Mouse (Mus musculus) olfactory bulb, adult 2 months (tissue): ENCODE measurements around the gene Colgalt2. TPM values are rescaled to one million over a fixed set of nuclear protein-coding genes. Genes with fewer than 3 reads are reported as not detected.

ENCODE experiments used
- H3K27ac ChIP-seq: fragments of 200-500 bp; 2 replicates; pipeline ENCODE4 v1.5.1; 2012; ENCODE audit warnings: low read depth, low read length; ENCODE audit not compliant: insufficient read depth
- H3K4me1 ChIP-seq: fragments of 200-500 bp; 2 replicates; pipeline ENCODE4 v1.6.1; 2012; ENCODE audit warnings: low read length; ENCODE audit not compliant: control insufficient read depth, insufficient read depth
- H3K4me3 ChIP-seq: fragments of 200-500 bp; 2 replicates; pipeline ENCODE4 v1.5.1; 2012; ENCODE audit warnings: mild to moderate bottlenecking, low read depth, low read length, moderate library complexity; ENCODE audit not compliant: insufficient read depth
- CTCF ChIP-seq: fragments of 200-500 bp; IDR thresholded peaks from 2 replicates; pipeline ENCODE4 v1.5.1; 2012; ENCODE audit warnings: low read depth, mild to moderate bottlenecking, low read length, moderate library complexity; ENCODE audit not compliant: insufficient read depth
- POLR2A ChIP-seq: fragments of 200-500 bp; IDR thresholded peaks from 2 replicates; pipeline ENCODE4 v1.6.1; 2012; ENCODE audit warnings: mild to moderate bottlenecking, low read depth, low read length, moderate library complexity; ENCODE audit not compliant: insufficient read depth
- WGBS: fragments of 180-500 bp; shearing (Covaris S2); methylation state at CpG from one replicate; pipeline ENCODE4 v1.1.7; 2018; 5-methylcytosine and 5-hydroxymethylcytosine counted together
- polyA plus RNA-seq: library from polyadenylated mRNA; stranded (reverse); fragments of >200 nt; gene quantifications from 2 replicates; pipeline ENCODE4 v1.2.4, GENCODE M21; 2012; ENCODE audit warnings: low replicate concordance; ENCODE audit not compliant: missing spikeins, insufficient read depth, insufficient read length

The Colgalt2 gene
- polyA plus RNA-seq, 1 experiment: not detected

- 92% methylated on average over 3 of the region's 3 CpGs for WGBS
- TF ChIP-seq CTCF (no peak), POLR2A (no peak)
- H3K4me3 ChIP-seq: no peak overlapping the region
- H3K27ac ChIP-seq: no peak overlapping the region
- no peaks in the 10 kb centered on the region for H3K4me1 ChIP-seq
Measured at GRCm38 (mm10) chr1:152394137-152394536, 5.5 kb upstream of the Colgalt2 start.

DNA sequence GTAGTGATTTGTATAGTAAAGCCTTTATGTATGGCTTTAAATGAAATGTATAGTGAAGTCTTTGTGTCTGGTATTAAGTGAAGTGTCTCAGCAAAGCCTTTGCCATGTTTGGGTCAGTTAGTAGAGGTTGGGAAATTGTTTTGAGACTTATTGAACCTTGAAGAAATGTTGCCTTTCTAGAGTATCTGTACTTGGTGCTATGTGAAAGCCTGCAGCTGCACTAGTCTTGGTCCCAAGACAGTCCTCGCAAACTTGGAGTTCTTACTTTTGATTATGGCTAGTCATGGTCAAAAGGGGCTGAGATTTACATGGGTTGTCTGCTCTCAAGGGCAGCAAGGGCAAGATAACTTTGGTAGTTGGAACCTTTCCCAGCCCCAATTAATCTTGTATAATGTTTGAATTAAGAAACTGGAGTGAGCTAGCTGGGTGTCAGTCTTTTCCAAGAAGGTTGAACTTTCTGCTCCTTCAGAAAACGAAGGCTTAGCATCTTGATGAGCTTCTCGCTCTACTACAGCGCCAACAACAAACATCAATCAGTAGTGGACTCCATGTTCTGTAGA lies 4.6 kb upstream of the Colgalt2 start:
- Histone ChIP-seq H3K27ac (no peak overlapping the region), H3K4me1 (0 out of 2 replicates have a peak, but pooled peaks cover 3% of the 10 kb centered on the region), H3K4me3 (no peak overlapping the region)
- TF ChIP-seq CTCF (no peak), POLR2A (no peak)
- WGBS: 59% methylated on average over 4 of the region's 4 CpGs

DNA sequence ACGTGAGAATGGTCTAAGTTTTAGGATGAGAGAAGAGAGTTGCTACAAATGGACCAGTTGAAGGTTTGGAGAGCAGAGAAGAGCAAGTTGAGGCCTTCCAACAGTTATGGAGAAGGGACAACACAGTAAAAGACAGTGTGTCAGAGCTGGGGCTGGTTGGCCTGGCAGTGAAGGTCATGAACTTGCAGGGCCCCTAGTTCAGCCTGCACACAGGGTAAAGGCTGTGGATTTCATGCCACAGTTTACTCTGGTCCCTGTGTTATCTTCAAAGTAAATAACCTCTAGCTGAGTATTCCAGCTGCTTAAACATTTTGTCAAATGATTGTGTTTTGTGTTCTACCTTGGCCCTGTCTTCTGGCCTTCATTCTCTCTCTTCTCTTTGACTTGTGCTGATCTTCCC lies 922 bp upstream of the Colgalt2 start:
- TF ChIP-seq POLR2A (no peak), CTCF (no peak)
- peaks cover 11% of the 10 kb centered on the region; the same call in 1 of the 2 replicates for H3K4me1 ChIP-seq
- 89% methylated on average over 1 of the region's 1 CpGs for WGBS
- no peak overlapping the region for H3K27ac ChIP-seq
- no peak overlapping the region for H3K4me3 ChIP-seq

- Histone ChIP-seq H3K4me3 (peak overlapping the region; percentile 79), H3K27ac (peak overlapping the region; percentile 24; the same call in 1 of the 2 replicates), H3K4me1 (peaks cover 11% of the 10 kb centered on the region; the same call in 1 of the 2 replicates)
- 7% methylated on average over 14 of the region's 14 CpGs for WGBS
- no peak for TF ChIP-seq CTCF
- no peak for TF ChIP-seq POLR2A
Measured at GRCm38 (mm10) chr1:152400556-152401540, 1.2 kb downstream of the Colgalt2 start.

GRCm38 (mm10) chr1:152407021-152407946 lies 7.7 kb downstream of the Colgalt2 start:
- no peak for TF ChIP-seq POLR2A
- no peak for TF ChIP-seq CTCF
- no peak overlapping the region for H3K27ac ChIP-seq
- 24% methylated on average over 22 of the region's 22 CpGs for WGBS
- no peak overlapping the region for H3K4me3 ChIP-seq
- peaks cover 3% of the 10 kb centered on the region for H3K4me1 ChIP-seq

DNA sequence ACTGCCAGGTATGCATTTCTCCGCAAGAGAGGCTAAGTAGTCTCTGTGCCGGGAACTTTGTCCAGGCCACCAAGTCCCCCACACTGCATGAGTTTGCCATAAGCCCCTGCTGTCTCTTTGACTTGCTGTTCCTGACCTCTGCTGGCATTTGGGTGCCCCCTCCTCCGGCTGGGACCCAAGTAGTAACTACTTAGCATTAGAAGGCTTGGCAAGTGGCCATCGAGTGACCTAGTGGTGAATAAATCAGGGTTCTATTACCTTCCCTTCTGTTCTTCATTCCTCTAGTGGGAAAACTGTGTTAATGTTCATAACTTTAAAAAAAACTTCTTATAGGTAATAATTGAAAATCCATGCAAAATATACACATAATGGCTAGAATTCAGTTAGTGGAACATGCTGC lies 9.7 kb downstream of the Colgalt2 start:
- Histone ChIP-seq H3K27ac (no peak overlapping the region), H3K4me1 (peaks cover 4% of the 10 kb centered on the region), H3K4me3 (no peak overlapping the region)
- no peak for TF ChIP-seq POLR2A
- WGBS: 70% methylated on average over 4 of the region's 4 CpGs

DNA sequence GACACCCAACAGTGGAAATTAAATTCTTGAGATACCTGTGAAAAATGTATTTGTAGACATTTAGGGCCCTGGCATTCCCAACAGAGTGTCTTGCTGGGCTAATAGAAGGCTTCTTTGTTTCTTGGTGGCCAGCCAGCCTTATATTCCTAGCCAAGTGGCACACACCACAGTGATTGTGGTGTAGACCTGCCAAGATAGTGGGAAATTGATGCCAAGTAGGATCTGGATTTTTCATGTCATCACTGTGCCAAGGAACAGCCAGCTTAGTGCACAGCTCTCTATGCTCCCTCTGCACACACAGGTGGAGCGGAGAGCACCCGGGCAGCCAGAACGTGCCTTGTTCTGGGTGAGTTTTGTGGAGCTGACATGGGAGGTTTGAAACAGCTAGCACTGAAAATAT lies 11.0 kb downstream of the Colgalt2 start:
- peaks cover 5% of the 10 kb centered on the region for H3K4me1 ChIP-seq
- no peak overlapping the region for H3K4me3 ChIP-seq
- WGBS: 50% methylated on average over 3 of the region's 3 CpGs
- TF ChIP-seq CTCF (no peak), POLR2A (no peak)
- no peak overlapping the region for H3K27ac ChIP-seq

GRCm38 (mm10) chr1:152413116-152413515 lies 13.5 kb downstream of the Colgalt2 start:
- WGBS: 93% methylated on average over 2 of the region's 2 CpGs
- Histone ChIP-seq H3K4me1 (0 out of 2 replicates have a peak, but pooled peaks cover 2% of the 10 kb centered on the region), H3K27ac (no peak overlapping the region), H3K4me3 (no peak overlapping the region)
- no peak for TF ChIP-seq CTCF
- TF ChIP-seq POLR2A: no peak

- TF ChIP-seq POLR2A (no peak), CTCF (no peak)
- Histone ChIP-seq H3K4me1 (0 out of 2 replicates have a peak, but pooled peaks cover 2% of the 10 kb centered on the region), H3K4me3 (no peak overlapping the region), H3K27ac (no peak overlapping the region)
- WGBS: 75% methylated on average over 1 of the region's 1 CpGs
Measured at GRCm38 (mm10) chr1:152413961-152414360, 14.3 kb downstream of the Colgalt2 start.
